Mouse (Mus musculus): Measurements from ENCODE around the gene Msmp.
A peak's percentile ranks its signal among the peaks of the same experiment; 100 is the strongest.
"Not testable (repeated sequence)": the region's sequence is repeated elsewhere in the genome, so short reads cannot be mapped to it uniquely, and the experiment has no call there.

Gene Msmp

DNA sequence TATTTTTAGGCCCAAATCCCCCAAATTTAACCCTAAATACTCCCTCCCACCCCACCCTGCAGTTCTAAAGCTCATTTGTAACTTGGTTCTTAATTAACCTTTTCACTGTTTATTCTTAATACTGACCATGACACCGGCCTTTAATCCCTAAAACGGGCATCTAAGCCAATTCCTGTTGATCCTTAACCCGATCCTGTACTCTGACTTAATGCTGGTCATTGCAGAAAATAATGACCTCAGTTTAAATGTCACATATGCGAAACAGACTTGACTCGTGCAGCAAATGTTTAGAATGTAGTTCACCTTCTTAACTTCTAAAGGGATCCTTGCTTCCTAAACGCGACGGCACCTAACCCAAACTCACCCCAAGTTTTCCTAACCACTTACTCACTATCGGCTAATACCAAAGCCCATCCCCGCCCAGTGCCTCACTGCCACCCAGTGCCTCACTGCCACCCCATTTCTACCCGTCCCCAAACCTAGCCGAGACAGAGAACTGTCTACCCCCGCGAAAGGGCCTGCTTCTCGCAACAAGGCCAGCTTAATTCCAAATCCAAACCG, 22.8 kb downstream of the Msmp start:
- DNase-seq, result no peak

DNA sequence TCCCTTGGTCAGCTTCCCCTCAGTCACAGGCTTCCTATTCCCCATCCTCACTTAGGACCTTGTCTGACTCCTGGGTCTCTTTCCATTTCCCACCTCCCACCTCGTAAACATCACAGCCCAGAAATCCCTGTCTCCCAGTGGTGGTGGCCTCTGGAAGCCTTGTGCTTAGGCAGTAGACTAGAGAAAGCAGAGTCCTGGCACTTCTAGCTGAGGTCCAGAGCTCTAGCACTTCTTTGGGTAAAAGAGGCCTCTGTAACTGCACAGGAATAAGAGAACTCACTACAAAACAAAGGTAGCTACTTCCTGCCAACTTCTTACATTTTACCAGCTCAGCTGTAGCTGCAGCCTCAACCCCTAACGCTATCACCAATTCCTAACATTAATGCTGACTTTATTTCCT, 23.3 kb downstream of the Msmp start:
- DNase-seq, result peak in 1 of 2 experiments; percentile 17

DNA sequence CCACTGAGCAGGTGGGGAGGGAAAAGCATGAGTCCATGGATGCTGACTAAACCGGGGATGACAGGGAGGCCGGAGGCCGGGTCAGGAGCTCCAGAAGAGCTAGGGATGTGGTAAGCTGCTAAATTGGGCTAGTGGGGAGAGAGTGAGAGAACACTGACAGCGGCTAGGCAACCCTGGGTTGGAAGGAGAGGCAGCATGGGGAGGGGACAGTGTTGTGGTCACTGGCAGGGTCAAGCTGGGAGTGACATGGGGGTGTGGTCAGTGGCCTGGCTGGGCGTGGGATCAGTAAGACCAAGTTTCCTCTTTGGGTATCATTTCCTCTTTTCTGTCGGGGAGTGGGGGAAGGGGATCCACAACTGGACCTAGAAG, 24.1 kb downstream of the Msmp start:
- DNase-seq, result peak; percentile 83 to 86

DNA sequence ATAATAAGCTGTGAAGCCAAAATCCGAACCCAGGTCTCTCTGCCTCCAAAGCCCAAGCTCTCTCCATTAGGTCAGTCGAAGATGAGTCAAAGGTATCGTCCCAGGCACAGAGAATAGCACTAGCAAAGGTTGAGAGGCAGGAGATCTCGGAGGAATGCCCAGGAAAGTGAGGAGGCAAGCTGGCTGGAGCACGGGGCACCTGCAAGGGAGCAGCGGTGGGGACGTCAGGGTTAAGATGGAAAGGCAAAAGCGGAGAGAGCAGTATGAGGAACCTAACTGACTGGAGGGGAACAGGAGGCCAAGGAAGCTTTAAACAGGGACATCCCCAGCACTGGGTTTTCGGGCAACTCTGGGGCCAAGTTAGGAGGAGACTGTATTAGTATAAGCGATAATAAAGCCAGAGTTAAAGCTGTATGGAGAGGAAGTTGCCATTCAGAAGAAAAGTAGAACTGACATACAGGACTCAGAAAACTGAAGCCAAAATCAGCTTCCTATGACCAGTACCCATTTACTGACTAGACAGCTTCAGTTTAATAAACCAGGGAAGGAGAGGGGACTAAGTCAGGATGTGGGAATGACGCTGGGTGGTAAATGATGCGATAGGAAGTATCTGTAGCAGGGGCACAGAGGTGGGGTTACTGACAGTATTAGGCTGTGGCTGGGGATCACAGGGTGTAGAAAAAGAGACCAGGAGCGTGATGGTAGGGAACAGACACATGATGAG, 24.6 kb downstream of the Msmp start:
- peak in 1 of 2 experiments; percentile 21 for DNase-seq

DNA sequence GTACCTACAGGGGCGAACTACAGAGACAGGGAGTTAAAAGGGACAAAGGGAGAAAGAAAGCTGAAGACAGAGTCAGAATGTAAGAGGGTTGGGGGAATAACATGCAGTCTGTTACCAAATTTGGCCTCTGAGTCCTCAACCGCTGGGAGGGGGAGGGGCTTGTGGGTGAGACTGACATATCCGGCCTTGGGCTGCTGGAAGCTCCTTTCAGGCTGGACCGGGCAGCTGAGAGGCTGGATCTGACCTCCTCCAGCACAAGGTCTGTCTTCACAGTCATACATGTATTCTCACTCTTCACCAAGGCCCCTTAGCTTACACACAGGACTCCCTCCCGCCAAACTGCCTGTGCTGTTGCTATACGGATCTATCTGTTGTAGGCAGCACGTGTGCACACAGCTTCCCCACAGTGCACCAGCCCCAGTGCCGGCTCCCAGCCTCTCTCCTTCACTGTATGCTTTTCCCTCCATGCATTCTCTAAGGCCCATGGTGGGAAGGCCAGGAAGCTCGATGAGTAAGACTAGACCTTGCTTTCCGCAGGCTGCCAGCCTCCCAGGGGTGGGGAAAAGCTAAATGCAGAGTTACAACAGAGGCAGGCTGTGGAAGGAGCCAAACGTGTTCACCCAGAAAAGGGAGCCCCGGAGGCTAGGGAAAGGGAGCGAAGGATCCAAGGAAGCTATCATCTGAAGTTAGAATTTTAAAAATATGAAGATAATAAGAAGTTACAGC, 25.5 kb downstream of the Msmp start:
- DNase-seq, result peak; percentile 88 to 91

DNA sequence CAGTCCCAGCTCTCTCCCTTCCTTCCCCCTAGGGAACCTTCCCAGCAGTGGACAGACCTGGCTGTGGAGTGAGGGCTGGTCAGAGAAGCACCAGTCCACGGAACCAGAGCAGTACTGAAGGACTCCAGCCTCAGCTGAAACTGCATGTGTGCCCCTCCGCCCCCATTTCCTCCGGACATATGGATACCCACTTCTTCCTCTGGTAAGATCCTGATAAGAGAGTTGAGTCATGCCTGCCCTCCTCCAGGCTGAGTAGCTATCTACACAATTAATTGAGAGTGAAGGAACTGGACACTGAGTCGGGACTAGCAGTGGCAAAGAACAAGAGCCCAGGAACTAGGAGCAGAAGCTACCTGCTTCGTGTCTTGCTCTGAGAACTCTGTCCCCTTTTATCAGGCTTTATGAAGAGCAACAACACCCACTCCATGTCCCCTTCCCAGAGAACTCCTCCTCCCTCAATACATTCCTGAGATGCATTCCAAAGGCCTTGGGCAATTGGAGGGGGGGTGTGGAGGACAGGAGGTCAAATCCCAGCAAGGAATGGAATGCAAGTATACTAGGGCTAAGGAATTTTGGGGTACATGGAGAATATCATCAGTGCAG, 26.2 kb downstream of the Msmp start:
- DNase-seq, result peak; percentile 43 to 75

DNA sequence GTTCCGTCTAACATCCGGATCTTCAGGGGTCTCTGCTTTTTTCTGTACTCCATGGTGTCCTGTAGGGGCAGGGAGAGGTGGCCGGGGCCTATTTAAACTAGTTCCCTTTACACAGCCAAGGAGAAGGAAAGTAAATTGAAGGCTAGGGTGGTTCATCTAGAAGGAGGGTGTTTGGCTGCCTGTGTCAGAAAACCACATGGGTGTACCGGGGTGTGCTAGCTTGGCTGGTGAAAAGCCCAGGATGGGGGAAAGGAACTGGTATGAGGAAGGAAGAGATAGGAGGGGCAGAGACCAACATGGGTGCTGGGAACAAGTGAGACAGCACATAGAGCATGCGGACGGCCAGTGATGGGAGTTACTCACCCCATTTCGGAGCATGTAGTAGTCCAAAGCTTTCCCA, 28.4 kb downstream of the Msmp start:
- DNase-seq, result peak in 1 of 2 experiments; percentile 20

DNA sequence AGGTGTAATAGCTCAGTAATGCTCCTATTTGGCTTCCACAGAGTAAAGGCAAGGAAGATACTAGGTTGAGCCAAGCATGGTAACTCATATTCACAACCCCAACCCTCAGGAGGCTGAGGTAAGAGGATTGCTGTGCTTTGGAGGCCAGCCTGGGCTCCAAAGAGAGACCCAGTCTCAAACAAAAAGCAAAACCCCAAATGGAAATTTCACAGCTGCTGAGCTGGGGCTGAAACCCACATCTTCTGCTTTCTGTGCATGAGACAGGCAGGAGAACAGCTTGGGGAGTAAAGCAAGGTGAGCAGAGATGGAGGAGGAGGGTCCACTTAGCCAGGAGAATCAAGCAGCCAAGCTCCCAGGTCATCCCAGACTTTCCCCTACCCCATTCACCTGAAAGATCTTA, 30.4 kb downstream of the Msmp start:
- no peak for DNase-seq

GRCm38 (mm10) chr4:43552437-43552836, 31.9 kb downstream of the Msmp start:
- DNase-seq, result no peak

- DNase-seq, result not testable (repeated sequence)
These were observed 32.4 kb downstream of the Msmp start for GRCm38 (mm10) chr4:43551854-43552253.

GRCm38 (mm10) chr4:43549055-43549454, 35.2 kb downstream of the Msmp start:
- peak in 1 of 2 experiments; percentile 22 for DNase-seq

DNA sequence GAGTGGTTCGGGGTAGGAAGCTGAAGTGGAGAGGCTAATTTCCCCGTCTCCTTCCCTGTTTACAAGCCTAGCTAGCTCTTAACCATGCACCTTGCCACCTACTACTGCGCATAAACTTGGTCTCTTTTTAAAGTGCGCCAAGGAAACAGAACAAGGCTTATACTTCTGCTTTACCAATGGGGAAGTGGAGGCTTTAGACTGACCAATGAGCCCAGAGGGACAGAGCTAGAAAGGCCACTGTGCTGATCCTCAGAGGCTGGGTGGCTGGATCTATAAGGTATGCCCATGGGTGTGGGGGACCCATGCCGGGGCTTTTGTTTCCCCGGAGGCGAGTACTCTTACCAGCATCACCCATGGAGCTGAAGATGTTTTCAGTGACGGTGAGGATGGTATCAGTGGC, 37.1 kb downstream of the Msmp start:
- DNase-seq, result peak in 1 of 2 experiments; percentile 19

- DNase-seq, result peak in 1 of 2 experiments; percentile 15
These were observed 37.8 kb downstream of the Msmp start for GRCm38 (mm10) chr4:43546375-43547047.

DNA sequence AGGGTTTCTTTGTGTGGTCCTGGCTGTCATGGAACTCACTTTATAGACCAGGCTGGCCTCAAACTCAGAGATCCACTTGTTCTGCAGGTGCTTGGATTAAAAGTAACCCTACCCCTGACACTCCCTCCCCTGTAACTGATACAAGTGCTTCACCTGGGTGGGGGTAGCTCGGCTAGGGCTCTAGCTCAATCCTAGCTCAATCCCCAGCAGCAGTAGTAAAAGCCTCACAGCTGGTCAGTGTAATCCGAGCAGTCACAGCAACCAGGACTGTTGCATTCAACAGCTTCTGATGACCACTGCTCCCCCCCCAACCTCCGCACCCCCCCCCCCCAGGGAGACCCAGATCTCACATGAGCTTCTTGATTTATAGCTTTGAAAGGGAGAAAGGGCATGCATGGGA, 42.2 kb downstream of the Msmp start:
- DNase-seq, result no peak

GRCm38 (mm10) chr4:43536031-43536430, 48.3 kb downstream of the Msmp start:
- no peak for DNase-seq

DNA sequence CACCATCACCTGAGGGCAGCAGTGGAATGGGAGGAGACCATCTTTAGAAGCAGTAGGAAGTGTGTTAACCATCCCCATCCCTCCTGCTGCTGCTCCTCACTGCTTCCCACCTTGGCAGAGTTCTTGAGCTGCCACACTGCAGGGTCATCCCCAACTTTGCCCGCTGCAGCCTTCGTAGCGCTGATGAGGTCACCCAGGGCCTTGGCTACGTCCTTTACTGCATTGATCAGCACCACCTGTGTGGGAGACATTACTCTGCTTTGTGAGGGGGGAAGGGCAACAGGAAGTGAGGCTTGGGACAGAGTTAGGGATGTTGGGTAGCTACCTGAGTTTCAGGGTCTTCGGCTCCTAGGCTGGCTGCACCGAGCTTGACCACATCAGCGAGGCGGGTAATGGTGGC, 48.7 kb downstream of the Msmp start:
- DNase-seq, result no peak

GRCm38 (mm10) chr4:43533270-43533669, 51.0 kb downstream of the Msmp start:
- DNase-seq, result no peak
